Mouse (Mus musculus) cerebellum, adult 2 months (tissue): ENCODE results near the gene Mtmr1. TPM values are rescaled to one million over a fixed set of nuclear protein-coding genes. Genes with fewer than 3 reads are reported as not detected.
A peak's percentile ranks its signal among the peaks of the same experiment; 100 is the strongest.

Experiments used
- DNase-seq, 2 experiments: peaks; one replicate each; pipeline ENCODE4 v3.0.0; 2021
- H3K27ac ChIP-seq: fragments of 200-500 bp; 2 replicates; pipeline ENCODE4 v1.5.1; 2012; ENCODE audit warnings: low read length, control low read depth, inconsistent platforms; ENCODE audit not compliant: insufficient read depth
- H3K27me3 ChIP-seq: fragments of 200-500 bp; 2 replicates; pipeline ENCODE4 v1.6.1; 2012; ENCODE audit warnings: inconsistent platforms, mild to moderate bottlenecking, low read length, moderate library complexity; ENCODE audit not compliant: control insufficient read depth, insufficient read depth
- H3K4me1 ChIP-seq: fragments of 200-500 bp; 2 replicates; pipeline ENCODE4 v1.6.1; 2011; ENCODE audit warnings: low read length; ENCODE audit not compliant: control insufficient read depth, insufficient read depth
- H3K4me3 ChIP-seq: fragments of 200-500 bp; replicated peaks from 2 replicates; pipeline ENCODE3; 2011; ENCODE audit warnings: mild to moderate bottlenecking, low read depth, low read length, control low read depth; ENCODE audit not compliant: insufficient read depth
- CTCF ChIP-seq: fragments of 200-500 bp; IDR thresholded peaks from 2 replicates; pipeline ENCODE4 v1.5.1; 2011; ENCODE audit warnings: low read depth, mild to moderate bottlenecking, control low read depth, low read length, moderate library complexity, borderline replicate concordance; ENCODE audit not compliant: insufficient read depth
- POLR2A ChIP-seq: fragments of 200-500 bp; IDR thresholded peaks from 2 replicates; pipeline ENCODE4 v1.6.1; 2011; ENCODE audit warnings: low read length, control low read depth, borderline replicate concordance; ENCODE audit not compliant: insufficient read depth
- WGBS: fragments of 180-500 bp; shearing (Covaris S2); methylation state at CpG from one replicate; pipeline ENCODE4 v1.1.7; 2018; 5-methylcytosine and 5-hydroxymethylcytosine counted together
- polyA plus RNA-seq: library from polyadenylated mRNA; depleted of rRNA; stranded (reverse); fragments of >200 nt; gene quantifications from 2 replicates; pipeline ENCODE4 v1.2.3, GENCODE M21; 2012

Gene Mtmr1
- polyA plus RNA-seq, 1 experiment: 26.7 TPM

- WGBS: 77% methylated on average over 1 of the region's 1 CpGs
- TF ChIP-seq POLR2A: no peak
- no peak for TF ChIP-seq CTCF
- H3K27ac ChIP-seq: no peak overlapping the region
- no peaks in the 10 kb centered on the region for H3K27me3 ChIP-seq
- no peak overlapping the region for H3K4me3 ChIP-seq
- no peaks in the 10 kb centered on the region for H3K4me1 ChIP-seq
- DNase-seq: peak in 1 of 2 experiments; percentile 17
Observed at GRCm38 (mm10) chrX:71376781-71377180, 12.2 kb downstream of the Mtmr1 start.

GRCm38 (mm10) chrX:71378435-71378834, 13.9 kb downstream of the Mtmr1 start:
- WGBS: 76% methylated on average over 2 of the region's 2 CpGs
- Histone ChIP-seq H3K4me1 (no peaks in the 10 kb centered on the region), H3K27ac (no peak overlapping the region), H3K27me3 (no peaks in the 10 kb centered on the region), H3K4me3 (no peak overlapping the region)
- TF ChIP-seq POLR2A: no peak
- no peak for DNase-seq

GRCm38 (mm10) chrX:71381571-71381970, 17.0 kb downstream of the Mtmr1 start:
- WGBS: 37% methylated on average over 5 of the region's 5 CpGs
- Histone ChIP-seq H3K27ac (no peak overlapping the region), H3K4me1 (no peaks in the 10 kb centered on the region), H3K4me3 (no peak overlapping the region), H3K27me3 (no peaks in the 10 kb centered on the region)
- DNase-seq: peak; percentile 23 to 24
- TF ChIP-seq POLR2A (no peak), CTCF (peak; percentile 21; the same call in 1 of the 2 replicates)

GRCm38 (mm10) chrX:71396326-71396725, 31.8 kb downstream of the Mtmr1 start:
- no peak overlapping the region for H3K4me3 ChIP-seq
- no peaks in the 10 kb centered on the region for H3K27me3 ChIP-seq
- no peak overlapping the region for H3K27ac ChIP-seq
- no peaks in the 10 kb centered on the region for H3K4me1 ChIP-seq
- DNase-seq: no peak
- TF ChIP-seq CTCF: no peak
- TF ChIP-seq POLR2A: no peak
- WGBS: 89% methylated on average over 4 of the region's 4 CpGs

GRCm38 (mm10) chrX:71406290-71406689, 41.7 kb downstream of the Mtmr1 start:
- no peak for DNase-seq
- Histone ChIP-seq H3K27me3 (no peaks in the 10 kb centered on the region), H3K4me3 (no peak overlapping the region), H3K4me1 (no peaks in the 10 kb centered on the region), H3K27ac (no peak overlapping the region)
- TF ChIP-seq POLR2A (no peak), CTCF (no peak)

GRCm38 (mm10) chrX:71408386-71408785, 43.8 kb downstream of the Mtmr1 start:
- no peak overlapping the region for H3K4me3 ChIP-seq
- no peak for TF ChIP-seq CTCF
- TF ChIP-seq POLR2A: no peak
- H3K27me3 ChIP-seq: no peaks in the 10 kb centered on the region
- DNase-seq: no peak
- H3K4me1 ChIP-seq: no peaks in the 10 kb centered on the region
- 76% methylated on average over 1 of the region's 1 CpGs for WGBS
- no peak overlapping the region for H3K27ac ChIP-seq

GRCm38 (mm10) chrX:71412776-71413175, 48.2 kb downstream of the Mtmr1 start:
- no peak for DNase-seq
- Histone ChIP-seq H3K27ac (no peak overlapping the region), H3K4me3 (no peak overlapping the region), H3K27me3 (no peaks in the 10 kb centered on the region), H3K4me1 (no peaks in the 10 kb centered on the region)
- 55% methylated on average over 3 of the region's 3 CpGs for WGBS
- TF ChIP-seq POLR2A (no peak), CTCF (no peak)

GRCm38 (mm10) chrX:71413616-71414015, 49.1 kb downstream of the Mtmr1 start:
- H3K27me3 ChIP-seq: no peaks in the 10 kb centered on the region
- DNase-seq: no peak
- no peak overlapping the region for H3K4me3 ChIP-seq
- H3K27ac ChIP-seq: no peak overlapping the region
- H3K4me1 ChIP-seq: no peaks in the 10 kb centered on the region
- WGBS: 92% methylated on average over 4 of the region's 4 CpGs
- TF ChIP-seq CTCF: no peak
- no peak for TF ChIP-seq POLR2A
